Mouse (Mus musculus): ENCODE data around the gene Enthd1.

Enthd1 gene

DNA sequence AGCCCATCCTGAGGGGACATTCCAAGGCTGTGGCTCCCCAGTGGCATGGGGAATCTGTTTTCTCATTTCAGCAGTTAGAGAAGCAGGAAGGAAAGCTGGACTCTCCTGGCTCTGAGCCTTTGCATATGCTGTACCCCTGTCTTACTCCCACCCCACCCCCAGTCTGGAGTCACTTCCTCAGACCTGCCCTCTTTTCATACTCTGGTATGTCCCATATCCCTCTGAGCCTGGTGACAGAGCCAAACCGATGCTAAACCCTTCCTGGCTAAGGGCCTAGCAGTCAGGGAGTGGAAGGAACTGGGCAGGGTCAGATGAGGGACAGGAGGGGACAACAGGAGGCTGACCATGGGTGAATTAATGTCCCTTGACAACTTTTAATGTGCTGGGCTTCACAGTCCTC lies 157.1 kb downstream of the Enthd1 start:
- no peak for DNase-seq (ENCODE audit: low read depth, low spot score)

All from A20 (cell line).